Mouse (Mus musculus): ENCODE measurements at regions not wholly inside any gene's neighbourhood (a gene's known extent, or its start where the extent isn't known, plus 50 kb on each side); places are given as distances from the start of the nearest gene placed in this dataset.

- Histone ChIP-seq H3K9me3 (no peaks in the 10 kb centered on the region), H3K4me3 (no peak overlapping the region), H3K27me3 (replicated peaks) (no peaks in the 10 kb centered on the region), H3K4me2 (replicated peaks) (no peak overlapping the region), H3K36me3 (no peaks in the 10 kb centered on the region), H3K4me1 (peaks cover 8% of the 10 kb centered on the region), H3K9ac (no peak overlapping the region), H3K27ac (no peak overlapping the region)
- WGBS, result 57% methylated on average over 5 of the region's 5 CpGs
- ATAC-seq (ENCODE audit: low FRiP score, low read depth), result no peak
Observed at GRCm38 (mm10) chr5:74857861-74858260, 155.1 kb upstream of the Lnx1 start.

GRCm38 (mm10) chr5:74857161-74857560, 154.4 kb upstream of the Lnx1 start:
- Histone ChIP-seq H3K4me2 (replicated peaks) (no peak overlapping the region), H3K4me3 (no peak overlapping the region), H3K9me3 (no peaks in the 10 kb centered on the region), H3K36me3 (no peaks in the 10 kb centered on the region), H3K4me1 (peaks cover 8% of the 10 kb centered on the region), H3K9ac (no peak overlapping the region), H3K27ac (no peak overlapping the region), H3K27me3 (replicated peaks) (no peaks in the 10 kb centered on the region)
- ATAC-seq (ENCODE audit: low FRiP score, low read depth), result no peak
- WGBS, result 81% methylated on average over 11 of the region's 11 CpGs

GRCm38 (mm10) chr5:74847824-74848223, 145.1 kb upstream of the Lnx1 start:
- no peaks in the 10 kb centered on the region for H3K27me3 ChIP-seq (replicated peaks)
- no peaks in the 10 kb centered on the region for H3K9me3 ChIP-seq
- WGBS, result 76% methylated on average over 6 of the region's 6 CpGs
- H3K4me1 ChIP-seq, result no peaks in the 10 kb centered on the region
- no peak overlapping the region for H3K4me2 ChIP-seq (replicated peaks)
- no peaks in the 10 kb centered on the region for H3K36me3 ChIP-seq
- H3K27ac ChIP-seq, result no peak overlapping the region
- no peak for ATAC-seq (ENCODE audit: low FRiP score, low read depth)
- no peak overlapping the region for H3K9ac ChIP-seq
- H3K4me3 ChIP-seq, result no peak overlapping the region

- WGBS, result 84% methylated on average over 5 of the region's 5 CpGs
- Histone ChIP-seq H3K27ac (no peak overlapping the region), H3K27me3 (replicated peaks) (no peaks in the 10 kb centered on the region), H3K9me3 (no peaks in the 10 kb centered on the region), H3K36me3 (no peaks in the 10 kb centered on the region), H3K9ac (no peak overlapping the region), H3K4me2 (replicated peaks) (no peak overlapping the region), H3K4me3 (no peak overlapping the region), H3K4me1 (no peaks in the 10 kb centered on the region)
- no peak for ATAC-seq (ENCODE audit: low FRiP score, low read depth)
Observed at GRCm38 (mm10) chr5:74846674-74847073, 144.0 kb upstream of the Lnx1 start.

GRCm38 (mm10) chr5:74834401-74834800, 131.7 kb upstream of the Lnx1 start:
- Histone ChIP-seq H3K9ac (no peak overlapping the region), H3K4me2 (replicated peaks) (no peak overlapping the region), H3K36me3 (no peaks in the 10 kb centered on the region), H3K4me3 (no peak overlapping the region), H3K4me1 (no peaks in the 10 kb centered on the region), H3K27ac (no peak overlapping the region), H3K9me3 (no peaks in the 10 kb centered on the region), H3K27me3 (replicated peaks) (no peaks in the 10 kb centered on the region)
- 84% methylated on average over 2 of the region's 2 CpGs for WGBS
- no peak for ATAC-seq (ENCODE audit: low FRiP score, low read depth)

GRCm38 (mm10) chr5:74833887-74834286, 131.2 kb upstream of the Lnx1 start:
- no peak for ATAC-seq (ENCODE audit: low FRiP score, low read depth)
- H3K27me3 ChIP-seq (replicated peaks), result no peaks in the 10 kb centered on the region
- no peaks in the 10 kb centered on the region for H3K9me3 ChIP-seq
- H3K36me3 ChIP-seq, result no peaks in the 10 kb centered on the region
- H3K4me3 ChIP-seq, result no peak overlapping the region
- H3K4me1 ChIP-seq, result no peaks in the 10 kb centered on the region
- H3K27ac ChIP-seq, result no peak overlapping the region
- no peak overlapping the region for H3K4me2 ChIP-seq (replicated peaks)
- H3K9ac ChIP-seq, result no peak overlapping the region
- 89% methylated on average over 4 of the region's 4 CpGs for WGBS

- WGBS, result 74% methylated on average over 7 of the region's 7 CpGs
Observed at GRCm38 (mm10) chr5:74832011-74832410, 129.3 kb upstream of the Lnx1 start.

GRCm38 (mm10) chr5:74830646-74831045, 127.9 kb upstream of the Lnx1 start:
- Histone ChIP-seq H3K4me2 (replicated peaks) (no peak overlapping the region), H3K27me3 (replicated peaks) (no peaks in the 10 kb centered on the region), H3K9ac (no peak overlapping the region), H3K4me3 (no peak overlapping the region), H3K4me1 (0 out of 2 replicates have a peak, but pooled peaks cover 4% of the 10 kb centered on the region), H3K36me3 (no peaks in the 10 kb centered on the region), H3K27ac (no peak overlapping the region), H3K9me3 (no peaks in the 10 kb centered on the region)
- WGBS, result 68% methylated on average over 5 of the region's 5 CpGs
- no peak for ATAC-seq (ENCODE audit: low FRiP score, low read depth)

More at GRCm38 (mm10) chr5:74832011-74832410, 129.3 kb upstream of the Lnx1 start:
- H3K4me3 ChIP-seq, result no peak overlapping the region
- H3K4me1 ChIP-seq, result no peaks in the 10 kb centered on the region
- ATAC-seq (ENCODE audit: low FRiP score, low read depth), result no peak
- H3K27ac ChIP-seq, result no peak overlapping the region
- H3K4me2 ChIP-seq (replicated peaks), result no peak overlapping the region
- no peaks in the 10 kb centered on the region for H3K9me3 ChIP-seq
- H3K9ac ChIP-seq, result no peak overlapping the region
- H3K27me3 ChIP-seq (replicated peaks), result no peaks in the 10 kb centered on the region
- no peaks in the 10 kb centered on the region for H3K36me3 ChIP-seq

GRCm38 (mm10) chr5:74829003-74829402, 126.3 kb upstream of the Lnx1 start:
- H3K9ac ChIP-seq, result no peak overlapping the region
- no peak for ATAC-seq (ENCODE audit: low FRiP score, low read depth)
- H3K4me3 ChIP-seq, result no peak overlapping the region
- H3K4me2 ChIP-seq (replicated peaks), result no peak overlapping the region
- no peaks in the 10 kb centered on the region for H3K36me3 ChIP-seq
- H3K27ac ChIP-seq, result no peak overlapping the region
- H3K4me1 ChIP-seq, result 0 out of 2 replicates have a peak, but pooled peaks cover 4% of the 10 kb centered on the region
- no peaks in the 10 kb centered on the region for H3K9me3 ChIP-seq
- no peaks in the 10 kb centered on the region for H3K27me3 ChIP-seq (replicated peaks)
- 92% methylated on average over 9 of the region's 9 CpGs for WGBS

GRCm38 (mm10) chr5:74827944-74828343, 125.2 kb upstream of the Lnx1 start:
- WGBS, result 19% methylated on average over 4 of the region's 4 CpGs
- no peak overlapping the region for H3K9ac ChIP-seq
- H3K4me1 ChIP-seq, result 0 out of 2 replicates have a peak, but pooled peaks cover 4% of the 10 kb centered on the region
- H3K4me2 ChIP-seq (replicated peaks), result no peak overlapping the region
- no peak overlapping the region for H3K27ac ChIP-seq
- H3K27me3 ChIP-seq (replicated peaks), result no peaks in the 10 kb centered on the region
- no peak overlapping the region for H3K4me3 ChIP-seq
- H3K36me3 ChIP-seq, result no peaks in the 10 kb centered on the region
- H3K9me3 ChIP-seq, result no peaks in the 10 kb centered on the region
- ATAC-seq (ENCODE audit: low FRiP score, low read depth), result no peak

GRCm38 (mm10) chr5:74825517-74826254, 123.0 kb upstream of the Lnx1 start:
- H3K27me3 ChIP-seq (replicated peaks), result no peaks in the 10 kb centered on the region
- H3K36me3 ChIP-seq, result no peaks in the 10 kb centered on the region
- 39% methylated on average over 5 of the region's 5 CpGs for WGBS
- no peak overlapping the region for H3K27ac ChIP-seq
- ATAC-seq (ENCODE audit: low FRiP score, low read depth), result peak; percentile 80; the same call in 1 of the 2 replicates
- H3K4me3 ChIP-seq, result no peak overlapping the region
- no peaks in the 10 kb centered on the region for H3K9me3 ChIP-seq
- H3K9ac ChIP-seq, result no peak overlapping the region
- H3K4me1 ChIP-seq, result 0 out of 2 replicates have a peak, but pooled peaks cover 4% of the 10 kb centered on the region
- H3K4me2 ChIP-seq (replicated peaks), result no peak overlapping the region

- Histone ChIP-seq H3K27me3 (replicated peaks) (no peaks in the 10 kb centered on the region), H3K36me3 (no peaks in the 10 kb centered on the region), H3K4me2 (replicated peaks) (no peak overlapping the region), H3K9ac (no peak overlapping the region), H3K4me3 (no peak overlapping the region), H3K9me3 (no peaks in the 10 kb centered on the region), H3K4me1 (0 out of 2 replicates have a peak, but pooled peaks cover 4% of the 10 kb centered on the region), H3K27ac (no peak overlapping the region)
- no peak for ATAC-seq (ENCODE audit: low FRiP score, low read depth)
- 83% methylated on average over 7 of the region's 7 CpGs for WGBS
Observed at GRCm38 (mm10) chr5:74823719-74824118, 121.0 kb upstream of the Lnx1 start.

GRCm38 (mm10) chr5:74821969-74822368, 119.3 kb upstream of the Lnx1 start:
- H3K9me3 ChIP-seq, result no peaks in the 10 kb centered on the region
- no peak overlapping the region for H3K9ac ChIP-seq
- no peak for ATAC-seq (ENCODE audit: low FRiP score, low read depth)
- H3K27me3 ChIP-seq (replicated peaks), result no peaks in the 10 kb centered on the region
- 76% methylated on average over 4 of the region's 4 CpGs for WGBS
- no peaks in the 10 kb centered on the region for H3K36me3 ChIP-seq
- H3K27ac ChIP-seq, result no peak overlapping the region
- H3K4me2 ChIP-seq (replicated peaks), result no peak overlapping the region
- no peak overlapping the region for H3K4me3 ChIP-seq
- H3K4me1 ChIP-seq, result 0 out of 2 replicates have a peak, but pooled peaks cover 4% of the 10 kb centered on the region
